Mouse (Mus musculus) stomach, postnatal 0 days (tissue): ENCODE results near the gene Nf1.

ENCODE experiments used
- CTCF ChIP-seq: IDR thresholded peaks from 2 replicates; pipeline ENCODE4 v1.5.1; 2016; ENCODE audit warnings: antibody characterized with exemption, low read depth, mild to moderate bottlenecking, moderate library complexity
- EP300 ChIP-seq: optimal IDR thresholded peaks from 2 replicates; pipeline ENCODE3; 2016; ENCODE audit warnings: antibody characterized with exemption

GRCm38 (mm10) chr11:79502917-79503316 lies 163.4 kb downstream of the Nf1 start:
- TF ChIP-seq CTCF (no peak), EP300 (no peak)
